Mouse (Mus musculus): ENCODE data around the gene Ak2. TPM values are rescaled to one million over a fixed set of nuclear protein-coding genes. Genes with fewer than 3 reads are reported as not detected.

Gene Ak2
- 10 to 100 TPM; 91.3 to 93.4 TPM for total RNA-seq (2021)

GRCm38 (mm10) chr4:128991500-128992008 is at the start of gene Ak2:
Gene Ak2, plus strand, starts transcription at chr4:128991958.
- intact Hi-C loops (cut with DNase I), result loop anchor here (5.0 kb wide), 1 partner anchor 66 kb away; the partner anchor contains the start of gene Rnf19b

GRCm38 (mm10) chr4:128942346-128942745 is 49.4 kb upstream of the Ak2 start:
- intact Hi-C loops (cut with DNase I), result no loop called here
- no peak for DNase-seq

More at GRCm38 (mm10) chr4:128991500-128992008, at the start of gene Ak2:
- DNase-seq, result no peak

GRCm38 (mm10) chr4:128946736-128947135 is 45.0 kb upstream of the Ak2 start:
- no peak for DNase-seq
- intact Hi-C loops (cut with DNase I), result no loop called here

- intact Hi-C loops (cut with DNase I), result no loop called here
Measured at GRCm38 (mm10) chr4:128947326-128947933, 44.3 kb upstream of the Ak2 start.

GRCm38 (mm10) chr4:128948137-128948674 is 43.6 kb upstream of the Ak2 start:
- intact Hi-C loops (cut with DNase I), result no loop called here
- peak; percentile 31 to 60 for DNase-seq

More at GRCm38 (mm10) chr4:128947326-128947933, 44.3 kb upstream of the Ak2 start:
- DNase-seq, result no peak

GRCm38 (mm10) chr4:128949470-128950005 is 42.2 kb upstream of the Ak2 start:
- no peak for DNase-seq
- intact Hi-C loops (cut with DNase I), result no loop called here

- DNase-seq, result peak; percentile 60 to 74
- intact Hi-C loops (cut with DNase I), result no loop called here
Measured at GRCm38 (mm10) chr4:128950461-128950860, 41.3 kb upstream of the Ak2 start.

GRCm38 (mm10) chr4:128953851-128954250 is 37.9 kb upstream of the Ak2 start:
- intact Hi-C loops (cut with DNase I), result no loop called here
- no peak for DNase-seq

- peak; percentile 71 to 77 for DNase-seq
- intact Hi-C loops (cut with DNase I), result no loop called here
Measured at GRCm38 (mm10) chr4:128957155-128957911, 34.4 kb upstream of the Ak2 start.

GRCm38 (mm10) chr4:128958156-128958555 is 33.6 kb upstream of the Ak2 start:
- DNase-seq, result no peak
- intact Hi-C loops (cut with DNase I), result no loop called here

GRCm38 (mm10) chr4:128958849-128959248 is 32.9 kb upstream of the Ak2 start:
- intact Hi-C loops (cut with DNase I), result no loop called here
- no peak for DNase-seq

- no peak for DNase-seq
- intact Hi-C loops (cut with DNase I), result no loop called here
Measured at GRCm38 (mm10) chr4:128959676-128960075, 32.1 kb upstream of the Ak2 start.

GRCm38 (mm10) chr4:128961301-128962028 is 30.3 kb upstream of the Ak2 start:
- no peak for DNase-seq
- intact Hi-C loops (cut with DNase I), result no loop called here

GRCm38 (mm10) chr4:128962029-128962925 is 29.5 kb upstream of the Ak2 start, which contains the start of gene Azin2:
Gene Azin2, minus strand, starts transcription at chr4:128962442.
- intact Hi-C loops (cut with DNase I), result no loop called here
- peak; percentile 94 to 96 for DNase-seq

GRCm38 (mm10) chr4:128962926-128963290 is 28.9 kb upstream of the Ak2 start:
- intact Hi-C loops (cut with DNase I), result no loop called here
- no peak for DNase-seq

GRCm38 (mm10) chr4:128966751-128967150 is 25.0 kb upstream of the Ak2 start:
- intact Hi-C loops (cut with DNase I), result no loop called here
- DNase-seq, result no peak

- intact Hi-C loops (cut with DNase I), result no loop called here
- no peak for DNase-seq
Measured at GRCm38 (mm10) chr4:128969081-128969480, 22.7 kb upstream of the Ak2 start.

- DNase-seq, result no peak
- intact Hi-C loops (cut with DNase I), result no loop called here
Measured at GRCm38 (mm10) chr4:128969607-128970416, 21.9 kb upstream of the Ak2 start.

- intact Hi-C loops (cut with DNase I), result no loop called here
- DNase-seq, result no peak
Measured at GRCm38 (mm10) chr4:128970417-128970807, 21.3 kb upstream of the Ak2 start.
